Mouse (Mus musculus) embryonic facial prominence, embryonic 11.5 days (tissue): ENCODE data around the gene Ywhae. TPM values are rescaled to one million over a fixed set of nuclear protein-coding genes. Genes with fewer than 3 reads are reported as not detected.

ENCODE experiments used
- ATAC-seq: fragments of 200-750 bp; cut with Nextera tagmentation; replicated peaks from 2 replicates; pipeline ENCODE4 v1.8.0; 2017; ENCODE audit warnings: low read depth; ENCODE audit not compliant: insufficient number of reproducible peaks, low FRiP score, low TSS enrichment
- DNase-seq: peaks from one replicate; pipeline ENCODE4 v3.0.0-alpha.2; 2015; ENCODE audit warnings: low spot score
- H3K27ac ChIP-seq: fragments of 300-500 bp; sonication (generic); replicated peaks from 2 replicates; pipeline ENCODE4 v1.5.1; 2014; ENCODE audit warnings: mild to moderate bottlenecking, low read depth, low read length, control low read depth
- H3K27me3 ChIP-seq: fragments of 300-500 bp; sonication (generic); 2 replicates; pipeline ENCODE4 v1.6.1; 2014; ENCODE audit warnings: mild to moderate bottlenecking, low read length, moderate library complexity, mixed read lengths; ENCODE audit not compliant: control insufficient read depth, insufficient read depth
- H3K36me3 ChIP-seq: fragments of 300-500 bp; sonication (generic); replicated peaks from 2 replicates; pipeline ENCODE4 v1.6.1; 2014; ENCODE audit warnings: low read depth, mild to moderate bottlenecking, low read length, moderate library complexity, mixed read lengths; ENCODE audit not compliant: control insufficient read depth, insufficient read depth
- H3K4me1 ChIP-seq: fragments of 300-500 bp; sonication (generic); 2 replicates; pipeline ENCODE4 v1.6.1; 2014; ENCODE audit warnings: low read length, mixed read lengths; ENCODE audit not compliant: control insufficient read depth, insufficient read depth
- H3K4me2 ChIP-seq: fragments of 300-500 bp; sonication (generic); 2 replicates; pipeline ENCODE4 v1.6.1; 2014; ENCODE audit warnings: low read depth, mild to moderate bottlenecking, control low read depth, low read length, moderate library complexity
- H3K4me3 ChIP-seq: fragments of 300-500 bp; sonication (generic); 2 replicates; pipeline ENCODE4 v1.5.1; 2014; ENCODE audit warnings: low read depth, low read length, control low read depth
- H3K9ac ChIP-seq: fragments of 300-500 bp; sonication (generic); replicated peaks from 2 replicates; pipeline ENCODE4 v1.6.1; 2014; ENCODE audit warnings: mild to moderate bottlenecking, control low read depth, low read length
- H3K9me3 ChIP-seq: fragments of 300-500 bp; sonication (generic); replicated peaks from 2 replicates; pipeline ENCODE4 v1.6.1; 2016; ENCODE audit warnings: mild to moderate bottlenecking, low read length, inconsistent platforms, mixed read lengths; ENCODE audit not compliant: control insufficient read depth
- WGBS: fragments of 180-500 bp; shearing (Covaris S2); extraction: QIAGEN DNeasy Blood & Tissue Kit; methylation state at CpG from one replicate; pipeline ENCODE4 v1.1.7; 2014; 5-methylcytosine and 5-hydroxymethylcytosine counted together
- polyA plus RNA-seq: library from polyadenylated mRNA; unstranded; fragments of >200 nt; fragmentation: Nextera tagmentation; extraction: Ambion mirVana; gene quantifications from 2 replicates; pipeline ENCODE4 v1.2.1, GENCODE M21; 2014

The Ywhae gene
- polyA plus RNA-seq, 1 experiment from 2014 or later = 1,672 TPM

- ATAC-seq = 0 out of 2 replicates have a peak, but pooled peaks have one; percentile 60
Measured at GRCm38 (mm10) chr11:75781919-75782318, 49.2 kb downstream of the Ywhae start.

GRCm38 (mm10) chr11:75783799-75784198 lies 51.1 kb downstream of the Ywhae start:
- H3K27me3 ChIP-seq = no peaks in the 10 kb centered on the region
- no peaks in the 10 kb centered on the region for H3K9me3 ChIP-seq
- no peaks in the 10 kb centered on the region for H3K4me1 ChIP-seq
- ATAC-seq (no peak), DNase-seq (no peak)
- WGBS = 86% methylated on average over 5 of the region's 5 CpGs
- H3K27ac ChIP-seq = no peak overlapping the region
- no peak overlapping the region for H3K9ac ChIP-seq
- H3K4me3 ChIP-seq = no peak overlapping the region
- no peaks in the 10 kb centered on the region for H3K36me3 ChIP-seq
- no peak overlapping the region for H3K4me2 ChIP-seq

More at GRCm38 (mm10) chr11:75781919-75782318, 49.2 kb downstream of the Ywhae start:
- WGBS = 20% methylated on average over 6 of the region's 6 CpGs
- no peak overlapping the region for H3K9ac ChIP-seq
- no peaks in the 10 kb centered on the region for H3K4me1 ChIP-seq
- H3K27ac ChIP-seq = no peak overlapping the region
- no peak overlapping the region for H3K4me2 ChIP-seq
- H3K27me3 ChIP-seq = no peaks in the 10 kb centered on the region
- DNase-seq = peak; percentile 79
- H3K9me3 ChIP-seq = no peaks in the 10 kb centered on the region
- H3K36me3 ChIP-seq = no peaks in the 10 kb centered on the region
- no peak overlapping the region for H3K4me3 ChIP-seq

- 74% methylated on average over 8 of the region's 8 CpGs for WGBS
- no peaks in the 10 kb centered on the region for H3K9me3 ChIP-seq
- no peak overlapping the region for H3K9ac ChIP-seq
- no peak overlapping the region for H3K4me3 ChIP-seq
- DNase-seq = no peak
- no peaks in the 10 kb centered on the region for H3K4me1 ChIP-seq
- H3K36me3 ChIP-seq = no peaks in the 10 kb centered on the region
- no peak overlapping the region for H3K4me2 ChIP-seq
- ATAC-seq = no peak
- H3K27me3 ChIP-seq = no peaks in the 10 kb centered on the region
- H3K27ac ChIP-seq = no peak overlapping the region
Measured at GRCm38 (mm10) chr11:75785897-75786296, 53.2 kb downstream of the Ywhae start.

- no peak for DNase-seq
- Histone ChIP-seq H3K36me3 (no peaks in the 10 kb centered on the region), H3K9ac (no peak overlapping the region), H3K4me1 (peaks cover 5% of the 10 kb centered on the region), H3K27me3 (peaks cover 42% of the 10 kb centered on the region), H3K9me3 (no peaks in the 10 kb centered on the region), H3K4me3 (no peak overlapping the region), H3K4me2 (no peak overlapping the region), H3K27ac (no peak overlapping the region)
- 73% methylated on average over 5 of the region's 5 CpGs for WGBS
- ATAC-seq = no peak
Measured at GRCm38 (mm10) chr11:75792535-75792934, 59.9 kb downstream of the Ywhae start.

GRCm38 (mm10) chr11:75793351-75793750 lies 60.7 kb downstream of the Ywhae start:
- ATAC-seq (no peak), DNase-seq (no peak)
- no peak overlapping the region for H3K4me3 ChIP-seq
- no peaks in the 10 kb centered on the region for H3K36me3 ChIP-seq
- peaks cover 5% of the 10 kb centered on the region for H3K4me1 ChIP-seq
- H3K9me3 ChIP-seq = no peaks in the 10 kb centered on the region
- H3K27ac ChIP-seq = no peak overlapping the region
- H3K9ac ChIP-seq = no peak overlapping the region
- peaks cover 42% of the 10 kb centered on the region for H3K27me3 ChIP-seq
- WGBS = 60% methylated on average over 5 of the region's 5 CpGs
- H3K4me2 ChIP-seq = no peak overlapping the region

DNA sequence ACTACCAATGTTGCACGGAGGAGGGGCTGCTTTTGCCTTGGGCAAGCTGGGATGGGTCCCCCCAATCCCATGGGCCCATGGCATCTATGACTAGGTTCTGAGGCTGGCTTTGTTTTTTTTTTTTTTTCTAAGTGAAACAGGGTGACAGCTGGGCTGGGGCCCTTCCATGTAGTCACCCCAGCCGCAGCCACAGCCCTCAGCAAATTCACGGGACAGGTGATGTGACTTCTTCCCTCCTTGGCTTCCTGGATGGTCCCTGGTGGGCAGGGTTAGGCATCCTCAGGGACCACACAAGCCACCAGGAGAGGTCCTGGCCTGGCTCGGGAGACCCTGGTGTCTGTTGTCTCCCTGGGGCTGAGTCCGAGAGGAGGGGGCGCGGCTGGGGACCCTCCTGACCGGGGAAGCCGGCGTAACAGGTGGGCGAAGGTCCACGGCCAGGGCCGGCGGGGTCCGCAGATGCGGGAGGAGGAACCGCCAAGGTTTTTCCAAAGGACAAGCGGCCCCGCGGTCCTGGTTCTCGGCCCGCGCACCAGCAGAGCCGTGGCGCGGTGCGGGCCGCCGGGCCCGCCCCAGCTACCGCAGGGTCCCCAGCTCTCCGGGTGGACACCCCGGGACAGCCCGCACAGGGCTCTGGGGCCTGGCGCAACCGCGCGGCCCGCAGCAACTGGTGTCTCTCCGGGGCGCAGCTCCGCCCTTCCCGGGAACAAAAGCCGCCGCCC lies 62.1 kb downstream of the Ywhae start:
- H3K36me3 ChIP-seq = no peaks in the 10 kb centered on the region
- peak overlapping the region; percentile 65 for H3K4me2 ChIP-seq
- no peak overlapping the region for H3K27ac ChIP-seq
- no peaks in the 10 kb centered on the region for H3K9me3 ChIP-seq
- H3K4me1 ChIP-seq = peaks cover 5% of the 10 kb centered on the region
- peak overlapping the region; percentile 41 for H3K4me3 ChIP-seq
- peaks cover 42% of the 10 kb centered on the region for H3K27me3 ChIP-seq
- DNase-seq (peak; percentile 29), ATAC-seq (no peak)
- H3K9ac ChIP-seq = peak overlapping the region; percentile 60
- 5% methylated on average over 40 of the region's 45 CpGs for WGBS

- peak overlapping the region; percentile 65 for H3K4me2 ChIP-seq
- no peak for DNase-seq
- no peak overlapping the region for H3K27ac ChIP-seq
- H3K9me3 ChIP-seq = no peaks in the 10 kb centered on the region
- H3K4me3 ChIP-seq = peak overlapping the region; percentile 41
- ATAC-seq = no peak
- peak overlapping the region; percentile 60 for H3K9ac ChIP-seq
- WGBS = 4% methylated on average over 14 of the region's 42 CpGs
- H3K36me3 ChIP-seq = no peaks in the 10 kb centered on the region
- peaks cover 5% of the 10 kb centered on the region for H3K4me1 ChIP-seq
- H3K27me3 ChIP-seq = peaks cover 42% of the 10 kb centered on the region
Measured at GRCm38 (mm10) chr11:75795321-75795636, 62.6 kb downstream of the Ywhae start.

GRCm38 (mm10) chr11:75796029-75796445 lies 63.4 kb downstream of the Ywhae start, which contains the start of gene Doc2b:
Gene Doc2b, minus strand, starts transcription at chr11:75796049.
- Histone ChIP-seq H3K4me3 (peak within 1 kb of the TSS; percentile 41), H3K9ac (peak within 1 kb of the TSS; percentile 60), H3K36me3 (no peaks in the 10 kb centered on the region), H3K4me2 (peak within 1 kb of the TSS; percentile 65), H3K27ac (no peak within 1 kb of the TSS), H3K27me3 (peaks cover 42% of the 10 kb centered on the region), H3K9me3 (no peaks in the 10 kb centered on the region), H3K4me1 (peaks cover 5% of the 10 kb centered on the region)
- ATAC-seq (peak; percentile 40; the same call in 1 of the 2 replicates), DNase-seq (peak; percentile 44)
- WGBS = 3% methylated on average over 35 of the region's 37 CpGs
